Mouse (Mus musculus): ENCODE data around the gene Bpifb2. TPM values are rescaled to one million over a fixed set of nuclear protein-coding genes. Genes with fewer than 3 reads are reported as not detected.
"Not testable (repeated sequence)": the region's sequence is repeated elsewhere in the genome, so short reads cannot be mapped to it uniquely, and the experiment has no call there.

The Bpifb2 gene
- polyA plus RNA-seq (2015; fragmentation: Nextera tagmentation; extraction: Ambion mirVana): not detected in 2 replicates

- Histone ChIP-seq H3K27me3 (no peaks in the 10 kb centered on the region), H3K9ac (no peak within 1 kb of the TSS), H3K4me3 (replicated peaks) (no peak within 1 kb of the TSS), H3K27ac (replicated peaks) (no peak within 1 kb of the TSS), H3K4me1 (replicated peaks) (no peaks in the 10 kb centered on the region), H3K36me3 (replicated peaks) (no peaks in the 10 kb centered on the region), H3K9me3 (replicated peaks) (no peaks in the 10 kb centered on the region), H3K4me2 (no peak within 1 kb of the TSS)
- no peak for ATAC-seq (ENCODE audit: insufficient read depth)
- 52% methylated on average over 9 of the region's 9 CpGs for WGBS (ENCODE audit: insufficient replicate concordance)
These were observed at the start of gene Bpifb2 for GRCm38 (mm10) chr2:153874745-153875144. Gene Bpifb2 (plus strand): TSS chr2:153875045.

- H3K4me1 ChIP-seq (replicated peaks); H3K9me3 ChIP-seq (replicated peaks); H3K4me3 ChIP-seq (replicated peaks); H3K27ac ChIP-seq (replicated peaks); H3K27me3 ChIP-seq; H3K9ac ChIP-seq; H3K4me2 ChIP-seq; H3K36me3 ChIP-seq (replicated peaks); ATAC-seq (ENCODE audit: insufficient read depth): not testable (repeated sequence)
- WGBS (ENCODE audit: insufficient replicate concordance): 68% methylated on average over 32 of the region's 32 CpGs
These were observed 48.9 kb upstream of the Bpifb2 start for GRCm38 (mm10) chr2:153825900-153826299.

- ATAC-seq (ENCODE audit: insufficient read depth): no peak
- WGBS (ENCODE audit: insufficient replicate concordance): 57% methylated on average over 8 of the region's 8 CpGs
These were observed 47.5 kb upstream of the Bpifb2 start for GRCm38 (mm10) chr2:153827171-153827830.

GRCm38 (mm10) chr2:153828704-153829103, 46.1 kb upstream of the Bpifb2 start:
- WGBS (ENCODE audit: insufficient replicate concordance): 68% methylated on average over 7 of the region's 7 CpGs
- no peak for ATAC-seq (ENCODE audit: insufficient read depth)

More at GRCm38 (mm10) chr2:153827171-153827830, 47.5 kb upstream of the Bpifb2 start:
- no peak overlapping the region for H3K9ac ChIP-seq
- H3K36me3 ChIP-seq (replicated peaks): no peaks in the 10 kb centered on the region
- no peaks in the 10 kb centered on the region for H3K9me3 ChIP-seq (replicated peaks)
- no peak overlapping the region for H3K4me2 ChIP-seq
- 0 out of 2 replicates have a peak, but pooled peaks cover 4% of the 10 kb centered on the region for H3K27me3 ChIP-seq
- no peak overlapping the region for H3K27ac ChIP-seq (replicated peaks)
- no peaks in the 10 kb centered on the region for H3K4me1 ChIP-seq (replicated peaks)
- H3K4me3 ChIP-seq (replicated peaks): no peak overlapping the region

GRCm38 (mm10) chr2:153833291-153833690, 41.6 kb upstream of the Bpifb2 start:
- Histone ChIP-seq H3K4me3 (replicated peaks) (no peak overlapping the region), H3K9ac (no peak overlapping the region), H3K4me1 (replicated peaks) (no peaks in the 10 kb centered on the region), H3K27ac (replicated peaks) (no peak overlapping the region), H3K36me3 (replicated peaks) (no peaks in the 10 kb centered on the region), H3K9me3 (replicated peaks) (no peaks in the 10 kb centered on the region), H3K27me3 (no peaks in the 10 kb centered on the region), H3K4me2 (no peak overlapping the region)
- WGBS (ENCODE audit: insufficient replicate concordance): 61% methylated on average over 8 of the region's 8 CpGs
- no peak for ATAC-seq (ENCODE audit: insufficient read depth)

More at GRCm38 (mm10) chr2:153828704-153829103, 46.1 kb upstream of the Bpifb2 start:
- Histone ChIP-seq H3K4me3 (replicated peaks) (no peak overlapping the region), H3K36me3 (replicated peaks) (no peaks in the 10 kb centered on the region), H3K4me2 (no peak overlapping the region), H3K27ac (replicated peaks) (no peak overlapping the region), H3K9ac (no peak overlapping the region), H3K9me3 (replicated peaks) (no peaks in the 10 kb centered on the region), H3K4me1 (replicated peaks) (no peaks in the 10 kb centered on the region), H3K27me3 (0 out of 2 replicates have a peak, but pooled peaks cover 4% of the 10 kb centered on the region)

GRCm38 (mm10) chr2:153842854-153843253, 32.0 kb upstream of the Bpifb2 start:
- Histone ChIP-seq H3K4me1 (replicated peaks) (no peaks in the 10 kb centered on the region), H3K4me2 (no peak overlapping the region), H3K36me3 (replicated peaks) (no peaks in the 10 kb centered on the region), H3K27me3 (no peaks in the 10 kb centered on the region), H3K9ac (no peak overlapping the region), H3K27ac (replicated peaks) (no peak overlapping the region), H3K9me3 (replicated peaks) (no peaks in the 10 kb centered on the region), H3K4me3 (replicated peaks) (no peak overlapping the region)
- 67% methylated on average over 8 of the region's 8 CpGs for whole genome bisulfite sequencing (ENCODE audit: insufficient replicate concordance)
- no peak for ATAC-seq (ENCODE audit: insufficient read depth)

GRCm38 (mm10) chr2:153848389-153848788, 26.5 kb upstream of the Bpifb2 start:
- Histone ChIP-seq H3K27ac (replicated peaks) (no peak overlapping the region), H3K36me3 (replicated peaks) (no peaks in the 10 kb centered on the region), H3K9ac (no peak overlapping the region), H3K9me3 (replicated peaks) (no peaks in the 10 kb centered on the region), H3K4me3 (replicated peaks) (no peak overlapping the region), H3K4me1 (replicated peaks) (no peaks in the 10 kb centered on the region), H3K4me2 (no peak overlapping the region), H3K27me3 (no peaks in the 10 kb centered on the region)
- no peak for ATAC-seq (ENCODE audit: insufficient read depth)
- WGBS (ENCODE audit: insufficient replicate concordance): 60% methylated on average over 3 of the region's 3 CpGs

GRCm38 (mm10) chr2:153850351-153851029, 24.4 kb upstream of the Bpifb2 start:
- H3K9me3 ChIP-seq (replicated peaks): no peaks in the 10 kb centered on the region
- 70% methylated on average over 6 of the region's 6 CpGs for WGBS (ENCODE audit: insufficient replicate concordance)

GRCm38 (mm10) chr2:153851030-153851360, 23.9 kb upstream of the Bpifb2 start:
- H3K4me2 ChIP-seq: no peak overlapping the region
- no peaks in the 10 kb centered on the region for H3K27me3 ChIP-seq
- H3K4me1 ChIP-seq (replicated peaks): no peaks in the 10 kb centered on the region
- H3K9me3 ChIP-seq (replicated peaks): no peaks in the 10 kb centered on the region
- no peak overlapping the region for H3K4me3 ChIP-seq (replicated peaks)
- no peaks in the 10 kb centered on the region for H3K36me3 ChIP-seq (replicated peaks)
- ATAC-seq (ENCODE audit: insufficient read depth): no peak
- WGBS (ENCODE audit: insufficient replicate concordance): 18% methylated on average over 4 of the region's 4 CpGs
- no peak overlapping the region for H3K9ac ChIP-seq
- no peak overlapping the region for H3K27ac ChIP-seq (replicated peaks)

More at GRCm38 (mm10) chr2:153850351-153851029, 24.4 kb upstream of the Bpifb2 start:
- Histone ChIP-seq H3K27ac (replicated peaks) (no peak overlapping the region), H3K4me1 (replicated peaks) (no peaks in the 10 kb centered on the region), H3K9ac (no peak overlapping the region), H3K36me3 (replicated peaks) (no peaks in the 10 kb centered on the region), H3K27me3 (no peaks in the 10 kb centered on the region), H3K4me2 (no peak overlapping the region), H3K4me3 (replicated peaks) (no peak overlapping the region)
- ATAC-seq (ENCODE audit: insufficient read depth): no peak

GRCm38 (mm10) chr2:153853544-153853943, 21.3 kb upstream of the Bpifb2 start:
- no peak overlapping the region for H3K4me2 ChIP-seq
- H3K4me3 ChIP-seq (replicated peaks): no peak overlapping the region
- no peak overlapping the region for H3K27ac ChIP-seq (replicated peaks)
- no peaks in the 10 kb centered on the region for H3K36me3 ChIP-seq (replicated peaks)
- 9% methylated on average over 5 of the region's 5 CpGs for WGBS (ENCODE audit: insufficient replicate concordance)
- no peak overlapping the region for H3K9ac ChIP-seq
- no peaks in the 10 kb centered on the region for H3K9me3 ChIP-seq (replicated peaks)
- H3K4me1 ChIP-seq (replicated peaks): no peaks in the 10 kb centered on the region
- H3K27me3 ChIP-seq: no peaks in the 10 kb centered on the region
- ATAC-seq (ENCODE audit: insufficient read depth): no peak

GRCm38 (mm10) chr2:153859581-153859980, 15.3 kb upstream of the Bpifb2 start:
- WGBS (ENCODE audit: insufficient replicate concordance): 55% methylated on average over 2 of the region's 2 CpGs
- H3K9me3 ChIP-seq (replicated peaks): no peaks in the 10 kb centered on the region
- H3K4me1 ChIP-seq (replicated peaks): no peaks in the 10 kb centered on the region
- H3K27ac ChIP-seq (replicated peaks): no peak overlapping the region
- H3K36me3 ChIP-seq (replicated peaks): no peaks in the 10 kb centered on the region
- H3K9ac ChIP-seq: no peak overlapping the region
- no peaks in the 10 kb centered on the region for H3K27me3 ChIP-seq
- H3K4me2 ChIP-seq: no peak overlapping the region
- ATAC-seq (ENCODE audit: insufficient read depth): no peak
- H3K4me3 ChIP-seq (replicated peaks): no peak overlapping the region
